Mouse (Mus musculus) G1E (cell line): Measurements from ENCODE around the gene Eif2b5.

Experiments
- CTCF ChIP-seq: IDR thresholded peaks from 2 replicates; pipeline ENCODE4 v1.5.1; 2012; ENCODE audit warnings: low read depth, low read length, inconsistent platforms, mixed read lengths
- GATA1 ChIP-seq: IDR thresholded peaks from 2 replicates; pipeline ENCODE4 v1.6.1; 2012; ENCODE audit warnings: borderline replicate concordance, low read length, inconsistent platforms, mixed read lengths
- POLR2AphosphoS5 ChIP-seq: IDR thresholded peaks from 2 replicates; pipeline ENCODE4 v1.6.1; 2012; ENCODE audit warnings: low read depth, low read length, inconsistent platforms; ENCODE audit not compliant: insufficient replicate concordance
- TAL1 ChIP-seq: conservative IDR thresholded peaks from 2 replicates; pipeline ENCODE4 v1.6.1; 2012; ENCODE audit warnings: low read depth, low read length, inconsistent platforms, mixed read lengths

DNA sequence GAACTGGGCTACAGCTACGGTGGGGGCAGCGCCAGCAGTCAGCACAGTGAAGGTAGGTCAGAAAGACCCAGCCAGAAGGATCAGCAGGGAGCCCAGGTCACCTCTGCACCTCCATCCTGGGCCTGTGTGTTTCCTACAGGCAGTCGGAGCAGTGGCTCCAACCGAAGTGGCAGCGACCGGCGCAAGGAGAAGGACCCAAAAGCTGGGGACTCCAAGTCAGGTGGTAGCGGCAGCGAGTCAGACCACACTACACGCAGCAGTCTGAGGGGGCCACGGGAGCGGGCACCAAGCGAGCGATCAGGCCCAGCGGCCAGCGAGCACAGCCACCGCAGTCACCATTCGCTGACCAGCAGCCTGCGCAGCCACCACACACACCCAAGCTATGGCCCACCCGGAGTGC lies 32.3 kb downstream of the Eif2b5 start:
- no peak for TF ChIP-seq TAL1
- TF ChIP-seq CTCF, result no peak
- TF ChIP-seq GATA1, result no peak
- TF ChIP-seq POLR2AphosphoS5, result no peak
